Mouse (Mus musculus) hindbrain, postnatal 0 days (tissue): ENCODE measurements around the gene H2afv. TPM values are rescaled to one million over a fixed set of nuclear protein-coding genes. Genes with fewer than 3 reads are reported as not detected.

ENCODE experiments used
- ATAC-seq: fragments of 200-750 bp; cut with Nextera tagmentation; 2 replicates; pipeline ENCODE4 v1.8.0; 2017; ENCODE audit warnings: mild to moderate bottlenecking, moderate TSS enrichment, moderate library complexity
- DNase-seq: peaks from one replicate; pipeline ENCODE4 v3.0.0-alpha.2; 2015; ENCODE audit warnings: low spot score
- H3K27ac ChIP-seq: fragments of 300-500 bp; sonication (generic); 2 replicates; pipeline ENCODE4 v1.5.1; 2014; ENCODE audit warnings: mild to moderate bottlenecking
- H3K27me3 ChIP-seq: fragments of 300-500 bp; sonication (generic); 2 replicates; pipeline ENCODE4 v1.6.1; 2014; ENCODE audit warnings: low read length, mixed read lengths; ENCODE audit not compliant: insufficient read depth
- H3K36me3 ChIP-seq: fragments of 300-500 bp; sonication (generic); 2 replicates; pipeline ENCODE4 v1.6.1; 2014; ENCODE audit warnings: low read length, mixed read lengths; ENCODE audit not compliant: insufficient read depth
- H3K4me1 ChIP-seq: fragments of 300-500 bp; sonication (generic); 2 replicates; pipeline ENCODE4 v1.6.1; 2014; ENCODE audit warnings: antibody characterized with exemption, low read length, mixed read lengths; ENCODE audit not compliant: insufficient read depth
- H3K4me2 ChIP-seq: fragments of 300-500 bp; sonication (generic); 2 replicates; pipeline ENCODE4 v1.6.1; 2014; ENCODE audit warnings: low read depth, mild to moderate bottlenecking, low read length, moderate library complexity, mixed read lengths
- H3K4me3 ChIP-seq: fragments of 300-500 bp; sonication (generic); 2 replicates; pipeline ENCODE4 v1.5.1; 2014; ENCODE audit warnings: low read length
- H3K9ac ChIP-seq: fragments of 300-500 bp; sonication (generic); replicated peaks from 2 replicates; pipeline ENCODE4 v1.6.1; 2014; ENCODE audit warnings: mild to moderate bottlenecking, low read length, moderate library complexity, mixed read lengths
- H3K9me3 ChIP-seq: fragments of 300-500 bp; sonication (generic); 2 replicates; pipeline ENCODE4 v1.6.1; 2016; ENCODE audit warnings: low read length, mixed read lengths
- CTCF ChIP-seq: IDR thresholded peaks from 2 replicates; pipeline ENCODE4 v1.5.1; 2016; ENCODE audit warnings: antibody characterized with exemption, control low read depth, low read depth
- WGBS: fragments of 180-500 bp; shearing (Covaris S2); extraction: QIAGEN DNeasy Blood & Tissue Kit; methylation state at CpG from one replicate; pipeline ENCODE4 v1.1.7; 2014; 5-methylcytosine and 5-hydroxymethylcytosine counted together
- polyA plus RNA-seq: library from polyadenylated mRNA; unstranded; fragments of >200 nt; fragmentation: Nextera tagmentation; extraction: Ambion mirVana; gene quantifications from 2 replicates; pipeline ENCODE4 v1.2.1, GENCODE M21; 2015
- total RNA-seq: library from RNA; depleted of rRNA; stranded (reverse); fragments of >200 nt; gene quantifications from 2 replicates; pipeline ENCODE4 v1.2.3, GENCODE M21; 2014

The H2afv gene
- total and polyA plus RNA-seq, 2 experiments from 2014 or later: 75.5 to 251 TPM

GRCm38 (mm10) chr11:6404699-6405566 is 39.3 kb downstream of the H2afv start:
- ATAC-seq: peak; percentile 56
- no peak for TF ChIP-seq CTCF

DNA sequence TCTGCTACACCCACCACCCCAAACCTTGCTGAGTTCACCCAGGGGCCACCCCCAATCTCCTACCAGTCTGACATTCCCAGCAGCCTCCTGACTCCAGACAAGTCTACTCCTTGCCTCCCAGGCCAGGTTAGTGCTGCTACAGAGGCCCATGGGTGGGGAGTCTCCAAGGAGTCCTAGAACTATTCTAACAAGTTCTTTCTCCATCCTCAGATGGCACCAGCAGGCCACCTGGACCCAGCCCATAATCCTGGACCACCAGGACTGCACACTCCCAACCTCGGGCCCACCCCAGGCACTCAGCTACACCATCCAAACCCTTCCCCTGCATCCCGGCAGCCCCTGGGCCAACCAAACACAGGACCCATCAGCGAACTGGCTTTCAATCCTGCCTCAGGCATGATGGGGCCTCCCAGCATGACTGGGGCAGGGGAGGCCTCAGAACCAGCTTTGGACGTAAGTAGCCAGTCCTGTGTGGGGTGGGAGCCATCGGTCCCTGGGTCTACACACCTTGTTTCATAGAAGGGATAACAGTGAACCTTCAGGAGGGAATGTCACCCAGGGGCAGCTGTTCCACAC is 40.3 kb downstream of the H2afv start:
- peaks cover 65% of the 10 kb centered on the region for H3K36me3 ChIP-seq
- no peak for DNase-seq
- peaks cover 5% of the 10 kb centered on the region; the same call in 1 of the 2 replicates for H3K4me1 ChIP-seq
- ATAC-seq: no peak
- no peak overlapping the region for H3K9ac ChIP-seq
- H3K4me2 ChIP-seq: no peak overlapping the region
- H3K27me3 ChIP-seq: no peaks in the 10 kb centered on the region
- H3K27ac ChIP-seq: no peak overlapping the region
- WGBS: 87% methylated on average over 5 of the region's 5 CpGs
- H3K4me3 ChIP-seq: no peak overlapping the region
- no peak for TF ChIP-seq CTCF
- no peaks in the 10 kb centered on the region for H3K9me3 ChIP-seq

More at GRCm38 (mm10) chr11:6404699-6405566, 39.3 kb downstream of the H2afv start:
- 70% methylated on average over 9 of the region's 9 CpGs for WGBS
- no peak overlapping the region for H3K4me3 ChIP-seq
- H3K4me1 ChIP-seq: peaks cover 5% of the 10 kb centered on the region; the same call in 1 of the 2 replicates
- no peak overlapping the region for H3K9ac ChIP-seq
- no peaks in the 10 kb centered on the region for H3K27me3 ChIP-seq
- DNase-seq: peak; percentile 80
- no peaks in the 10 kb centered on the region for H3K9me3 ChIP-seq
- H3K27ac ChIP-seq: peak overlapping the region; percentile 74; the same call in 1 of the 2 replicates
- peaks cover 55% of the 10 kb centered on the region for H3K36me3 ChIP-seq
- H3K4me2 ChIP-seq: no peak overlapping the region

GRCm38 (mm10) chr11:6402515-6403510 is 41.4 kb downstream of the H2afv start:
- no peak for DNase-seq
- H3K27me3 ChIP-seq: no peaks in the 10 kb centered on the region
- H3K4me1 ChIP-seq: peaks cover 5% of the 10 kb centered on the region; the same call in 1 of the 2 replicates
- no peak overlapping the region for H3K4me3 ChIP-seq
- H3K9me3 ChIP-seq: no peaks in the 10 kb centered on the region
- WGBS: 87% methylated on average over 19 of the region's 19 CpGs
- H3K4me2 ChIP-seq: no peak overlapping the region
- H3K27ac ChIP-seq: no peak overlapping the region
- ATAC-seq: peak; percentile 7; the same call in 1 of the 2 replicates
- peaks cover 74% of the 10 kb centered on the region for H3K36me3 ChIP-seq
- no peak overlapping the region for H3K9ac ChIP-seq
- TF ChIP-seq CTCF: peak; percentile 73

DNA sequence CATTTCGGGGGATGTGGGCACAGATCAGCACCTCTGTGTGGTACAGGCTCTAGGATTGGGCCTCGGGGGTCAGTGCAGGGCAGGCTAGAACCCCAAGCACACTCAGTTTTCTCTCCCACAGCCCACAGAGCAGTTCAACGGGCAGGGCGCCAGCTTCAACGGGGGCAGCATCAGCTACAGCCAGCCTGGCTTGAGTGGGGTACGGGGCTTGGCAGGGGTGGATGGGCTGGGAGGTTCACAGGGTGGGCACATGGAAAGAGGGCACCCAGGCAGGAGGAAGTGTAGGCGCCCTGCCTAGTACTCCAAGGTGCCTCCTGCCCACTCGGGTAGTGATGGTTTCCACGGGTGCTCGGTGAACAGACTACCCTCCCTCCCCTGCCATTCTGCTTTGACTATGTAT is 46.1 kb downstream of the H2afv start:
- H3K4me2 ChIP-seq: no peak overlapping the region

DNA sequence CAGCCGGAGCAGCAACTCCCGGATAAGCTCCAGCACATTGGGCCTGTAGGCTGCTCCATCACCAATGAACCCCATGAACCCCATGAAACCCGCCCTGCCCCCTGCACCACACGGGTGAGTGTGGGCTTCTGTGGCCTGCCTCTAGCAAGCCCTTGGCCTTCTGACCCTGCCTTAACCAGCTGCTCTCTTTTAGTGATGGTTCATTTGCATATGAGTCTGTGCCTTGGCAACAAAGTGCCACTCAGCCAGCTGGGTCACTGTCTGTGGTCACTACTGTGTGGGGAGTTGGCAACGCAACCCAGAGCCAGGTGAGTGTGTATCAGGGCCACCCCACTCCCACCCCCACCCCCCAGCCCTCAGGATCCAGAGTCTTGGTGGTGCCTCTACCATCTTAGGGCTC is 48.7 kb downstream of the H2afv start:
- no peak for TF ChIP-seq CTCF
- ATAC-seq: no peak
- 65% methylated on average over 5 of the region's 5 CpGs for WGBS
- peaks cover 46% of the 10 kb centered on the region for H3K36me3 ChIP-seq
- no peak overlapping the region for H3K4me2 ChIP-seq
- no peak overlapping the region for H3K9ac ChIP-seq
- H3K9me3 ChIP-seq: no peaks in the 10 kb centered on the region
- 0 out of 2 replicates have a peak, but pooled peaks cover 11% of the 10 kb centered on the region for H3K4me1 ChIP-seq
- no peak overlapping the region for H3K27ac ChIP-seq
- H3K27me3 ChIP-seq: no peaks in the 10 kb centered on the region
- no peak for DNase-seq
- no peak overlapping the region for H3K4me3 ChIP-seq

More for the DNA sequence above, 46.1 kb downstream of the H2afv start:
- WGBS: 90% methylated on average over 10 of the region's 10 CpGs
- Histone ChIP-seq H3K27me3 (no peaks in the 10 kb centered on the region), H3K36me3 (peaks cover 72% of the 10 kb centered on the region), H3K9me3 (no peaks in the 10 kb centered on the region), H3K9ac (no peak overlapping the region), H3K27ac (no peak overlapping the region), H3K4me1 (no peaks in the 10 kb centered on the region), H3K4me3 (no peak overlapping the region)
- ATAC-seq (no peak), DNase-seq (no peak)
- TF ChIP-seq CTCF: no peak

GRCm38 (mm10) chr11:6393866-6394265 is 50.4 kb downstream of the H2afv start:
- Histone ChIP-seq H3K9me3 (no peaks in the 10 kb centered on the region), H3K4me1 (peaks cover 19% of the 10 kb centered on the region; the same call in 1 of the 2 replicates), H3K27me3 (no peaks in the 10 kb centered on the region), H3K36me3 (peaks cover 29% of the 10 kb centered on the region), H3K4me3 (no peak overlapping the region), H3K9ac (no peak overlapping the region), H3K27ac (no peak overlapping the region), H3K4me2 (no peak overlapping the region)
- ATAC-seq (no peak), DNase-seq (no peak)
- 74% methylated on average over 1 of the region's 1 CpGs for WGBS
- no peak for TF ChIP-seq CTCF
